Mouse (Mus musculus) ES-E14 (cell line): Measurements from ENCODE around the gene Pibf1. TPM values are rescaled to one million over a fixed set of nuclear protein-coding genes. Genes with fewer than 3 reads are reported as not detected.
A peak's percentile ranks its signal among the peaks of the same experiment; 100 is the strongest.

Source experiments
- DNase-seq: peaks from one replicate; pipeline ENCODE4 v3.0.0-alpha.2; 2013; ENCODE audit warnings: low read depth, low spot score
- H3K27ac ChIP-seq: 2 replicates; pipeline ENCODE4 v1.5.1; 2012; ENCODE audit warnings: low read depth, mild to moderate bottlenecking, low read length, moderate library complexity, mixed read lengths; ENCODE audit not compliant: poor library complexity, insufficient read depth, severe bottlenecking
- H3K36me3 ChIP-seq: 2 replicates; pipeline ENCODE4 v1.6.1; 2012; ENCODE audit warnings: mild to moderate bottlenecking, low read length, moderate library complexity, mixed read lengths; ENCODE audit not compliant: control insufficient read depth, poor library complexity, insufficient read depth, severe bottlenecking
- H3K4me1 ChIP-seq, 2 experiments: fragments of 150-350 bp in 1 of 2; sonication (generic) in 1 of 2; 2 replicates each; pipeline ENCODE4 v1.6.1; 2012; ENCODE audit warnings: low read length in 2 of 2, mild to moderate bottlenecking in 1 of 2, mixed read lengths in 1 of 2; ENCODE audit not compliant: control insufficient read depth in 2 of 2, insufficient read depth in 2 of 2, poor library complexity in 1 of 2
- H3K4me3 ChIP-seq, 2 experiments: fragments of 150-350 bp in 1 of 2; sonication (generic) in 1 of 2; 2 replicates each; pipeline ENCODE4 v1.5.1; 2012; ENCODE audit warnings: low read length in 2 of 2, low read depth in 1 of 2, mild to moderate bottlenecking in 1 of 2, mixed read lengths in 1 of 2; ENCODE audit not compliant: insufficient read depth in 1 of 2, poor library complexity in 1 of 2, severe bottlenecking in 1 of 2
- H3K9ac ChIP-seq: 2 replicates; pipeline ENCODE4 v1.6.1; 2012; ENCODE audit warnings: low read depth, mild to moderate bottlenecking, low read length, mixed read lengths; ENCODE audit not compliant: poor library complexity, insufficient read depth, severe bottlenecking
- H3K9me3 ChIP-seq: fragments of 150-350 bp; sonication (generic); 2 replicates; pipeline ENCODE4 v1.6.1; 2012; ENCODE audit warnings: low read depth, mild to moderate bottlenecking, low read length; ENCODE audit not compliant: control insufficient read depth, insufficient read depth
- CHD2 ChIP-seq: IDR thresholded peaks from 2 replicates; pipeline ENCODE4 v1.6.1; 2014; ENCODE audit warnings: mild to moderate bottlenecking, low read depth, low read length, inconsistent platforms
- HCFC1 ChIP-seq: IDR thresholded peaks from 2 replicates; pipeline ENCODE4 v1.6.1; 2012; ENCODE audit warnings: low read length, inconsistent platforms, borderline replicate concordance; ENCODE audit not compliant: insufficient read depth
- MAFK ChIP-seq: IDR thresholded peaks from 2 replicates; pipeline ENCODE4 v1.6.1; 2014; ENCODE audit warnings: mild to moderate bottlenecking, low read depth, low read length, inconsistent platforms; ENCODE audit not compliant: insufficient read depth
- ZC3H11A ChIP-seq: IDR thresholded peaks from 2 replicates; pipeline ENCODE4 v1.6.1; 2012; ENCODE audit warnings: low read depth, mild to moderate bottlenecking, inconsistent platforms, low read length, borderline replicate concordance
- ZNF384 ChIP-seq: IDR thresholded peaks from 2 replicates; pipeline ENCODE4 v1.6.1; 2012; ENCODE audit warnings: low read depth, low read length, inconsistent platforms
- in situ Hi-C, 2 experiments: fragments of 600-800 bp; cut with MboI; formaldehyde crosslinking; loops; one replicate each; pipeline ENCODE4 v1.15.1; 2025; ENCODE audit warnings: low sequenced_read_pairs in 2 of 2, inconsistent platforms in 1 of 2; ENCODE audit not compliant: unreplicated experiment in 2 of 2
- total RNA-seq: library from RNA; depleted of rRNA; stranded (reverse); fragments of 300-350 nt; gene quantifications from 2 replicates; pipeline ENCODE4 v1.2.3, GENCODE M21; 2012

Pibf1 gene
- total RNA-seq, 1 experiment: 12.9 TPM

GRCm38 (mm10) chr14:99292176-99292575 lies 193.0 kb downstream of the Pibf1 start:
- Histone ChIP-seq H3K4me3 (no peak overlapping the region), H3K36me3 (no peaks in the 10 kb centered on the region), H3K9me3 (no peaks in the 10 kb centered on the region), H3K27ac (no peak overlapping the region), H3K4me1 (peaks cover 2 to 5% of the 10 kb centered on the region in 2 experiments; a peak in 2 of 4 replicates), H3K9ac (no peak overlapping the region)
- in situ Hi-C loops: no loop called here
- peak; percentile 72; the same call in 1 of the 2 replicates for TF ChIP-seq ZNF384
- TF ChIP-seq HCFC1: no peak
- TF ChIP-seq MAFK: no peak; the same call in 1 of the 2 replicates
- no peak for DNase-seq

GRCm38 (mm10) chr14:99294424-99294823 lies 195.2 kb downstream of the Pibf1 start:
- DNase-seq: no peak
- TF ChIP-seq MAFK: no peak
- no peak for TF ChIP-seq CHD2
- no peak for TF ChIP-seq ZC3H11A
- no peak for TF ChIP-seq HCFC1
- no peak for TF ChIP-seq ZNF384
- in situ Hi-C loops: no loop called here
- Histone ChIP-seq H3K4me1 (peaks cover 2 to 5% of the 10 kb centered on the region in 2 experiments; a peak in 2 of 4 replicates), H3K36me3 (no peaks in the 10 kb centered on the region), H3K4me3 (no peak overlapping the region; a peak in 1 of 4 replicates), H3K27ac (no peak overlapping the region), H3K9me3 (no peaks in the 10 kb centered on the region), H3K9ac (no peak overlapping the region)

GRCm38 (mm10) chr14:99295606-99296341 lies 196.6 kb downstream of the Pibf1 start:
- H3K9me3 ChIP-seq: no peaks in the 10 kb centered on the region
- in situ Hi-C loops: no loop called here
- peaks cover 5% of the 10 kb centered on the region in 2 experiments; a peak in 2 of 4 replicates for H3K4me1 ChIP-seq
- no peak for DNase-seq
- no peak overlapping the region for H3K4me3 ChIP-seq
- 0 out of 2 replicates have a peak, but pooled peaks cover 3% of the 10 kb centered on the region for H3K36me3 ChIP-seq
- TF ChIP-seq CHD2 (no peak), HCFC1 (no peak), ZC3H11A (no peak), MAFK (no peak), ZNF384 (no peak)
- no peak overlapping the region for H3K9ac ChIP-seq
- H3K27ac ChIP-seq: no peak overlapping the region

GRCm38 (mm10) chr14:99298385-99299021 lies 199.3 kb downstream of the Pibf1 start, which contains the start of gene Klf5:
Gene Klf5, plus strand, starts transcription at chr14:99298691.
- TF ChIP-seq ZC3H11A: no peak
- peak; percentile 84 for TF ChIP-seq CHD2
- no peak for TF ChIP-seq HCFC1
- TF ChIP-seq ZNF384: no peak
- no peak for TF ChIP-seq MAFK
- H3K4me1 ChIP-seq: peaks cover 8 to 10% of the 10 kb centered on the region in 2 experiments; a peak in 3 of 4 replicates
- H3K9me3 ChIP-seq: no peaks in the 10 kb centered on the region
- in situ Hi-C loops: no loop called here
- H3K4me3 ChIP-seq: peak within 1 kb of the TSS; percentile 85 to 93
- H3K36me3 ChIP-seq: peaks cover 22% of the 10 kb centered on the region
- peak within 1 kb of the TSS; percentile 85 for H3K9ac ChIP-seq
- peak within 1 kb of the TSS; percentile 71 for H3K27ac ChIP-seq
- peak; percentile 94 for DNase-seq
